Mouse (Mus musculus) lung, postnatal 0 days (tissue): Measurements from ENCODE around the gene Pfn1. TPM values are rescaled to one million over a fixed set of nuclear protein-coding genes. Genes with fewer than 3 reads are reported as not detected.

Source experiments
- ATAC-seq: fragments of 200-750 bp; cut with Nextera tagmentation; 2 replicates; pipeline ENCODE4 v1.8.0; 2017; ENCODE audit warnings: moderate library complexity
- DNase-seq: peaks from one replicate; pipeline ENCODE4 v3.0.0-alpha.2; 2016; ENCODE audit warnings: low spot score
- H3K27ac ChIP-seq: fragments of 300-500 bp; sonication (generic); 2 replicates; pipeline ENCODE4 v1.5.1; 2014; ENCODE audit warnings: antibody characterized with exemption, mild to moderate bottlenecking, low read length, mixed read lengths
- H3K27me3 ChIP-seq: fragments of 300-500 bp; sonication (generic); replicated peaks from 2 replicates; pipeline ENCODE4 v1.6.1; 2014; ENCODE audit warnings: low read length, mixed read lengths; ENCODE audit not compliant: insufficient read depth
- H3K36me3 ChIP-seq: fragments of 300-500 bp; sonication (generic); 2 replicates; pipeline ENCODE4 v1.6.1; 2014; ENCODE audit warnings: low read length, mixed read lengths; ENCODE audit not compliant: insufficient read depth
- H3K4me1 ChIP-seq: fragments of 300-500 bp; sonication (generic); 2 replicates; pipeline ENCODE4 v1.6.1; 2014; ENCODE audit warnings: antibody characterized with exemption, low read depth, low read length, mixed read lengths; ENCODE audit not compliant: insufficient read depth
- H3K4me2 ChIP-seq: fragments of 300-500 bp; sonication (generic); replicated peaks from 2 replicates; pipeline ENCODE4 v1.6.1; 2014; ENCODE audit warnings: low read depth, mild to moderate bottlenecking, low read length, moderate library complexity, mixed read lengths
- H3K4me3 ChIP-seq: fragments of 300-500 bp; sonication (generic); 2 replicates; pipeline ENCODE4 v1.5.1; 2014; ENCODE audit warnings: low read depth, low read length
- H3K9ac ChIP-seq: fragments of 300-500 bp; sonication (generic); replicated peaks from 2 replicates; pipeline ENCODE4 v1.6.1; 2014; ENCODE audit warnings: low read depth, mild to moderate bottlenecking
- H3K9me3 ChIP-seq: fragments of 300-500 bp; sonication (generic); 2 replicates; pipeline ENCODE4 v1.6.1; 2016; ENCODE audit warnings: low read length, mixed read lengths
- CTCF ChIP-seq: IDR thresholded peaks from 2 replicates; pipeline ENCODE4 v1.5.1; 2016; ENCODE audit warnings: antibody characterized with exemption, mild to moderate bottlenecking
- EP300 ChIP-seq: IDR thresholded peaks from 2 replicates; pipeline ENCODE4 v1.6.1; 2016; ENCODE audit warnings: antibody characterized with exemption, mild to moderate bottlenecking, control low read depth
- WGBS: fragments of 180-500 bp; shearing (Covaris S2); extraction: QIAGEN DNeasy Blood & Tissue Kit; methylation state at CpG from one replicate; pipeline ENCODE4 v1.1.7; 2014; 5-methylcytosine and 5-hydroxymethylcytosine counted together
- polyA plus RNA-seq: library from polyadenylated mRNA; unstranded; fragments of >200 nt; fragmentation: Nextera tagmentation; extraction: Ambion mirVana; gene quantifications from 2 replicates; pipeline ENCODE4 v1.2.1, GENCODE M21; 2015

The Pfn1 gene
- polyA plus RNA-seq, 1 experiment from 2014 or later: 1,206 TPM

GRCm38 (mm10) chr11:70649185-70649734, 5.2 kb downstream of the Pfn1 start:
- ATAC-seq: no peak
- Histone ChIP-seq H3K4me2 (peak overlapping the region; percentile 8; the same call in 1 of the 2 replicates), H3K36me3 (peaks cover 41% of the 10 kb centered on the region), H3K27me3 (no peaks in the 10 kb centered on the region), H3K9me3 (no peaks in the 10 kb centered on the region), H3K4me1 (peaks cover 25% of the 10 kb centered on the region; the same call in 1 of the 2 replicates), H3K4me3 (no peak overlapping the region), H3K9ac (no peak overlapping the region), H3K27ac (0 out of 2 replicates have a peak overlapping the region, but pooled peaks have one; percentile 20)
- DNase-seq: no peak
- WGBS: 74% methylated on average over 8 of the region's 8 CpGs
- no peak for TF ChIP-seq EP300
- no peak for TF ChIP-seq CTCF

- TF ChIP-seq EP300 (no peak), CTCF (no peak)
- H3K27ac ChIP-seq: no peak overlapping the region
- H3K36me3 ChIP-seq: peaks cover 42% of the 10 kb centered on the region
- peak overlapping the region; percentile 92; the same call in 1 of the 2 replicates for H3K9ac ChIP-seq
- no peak for DNase-seq
- ATAC-seq: no peak
- H3K4me3 ChIP-seq: peak overlapping the region; percentile 70
- H3K27me3 ChIP-seq: no peaks in the 10 kb centered on the region
- 70% methylated on average over 4 of the region's 4 CpGs for WGBS
- H3K4me1 ChIP-seq: peaks cover 25% of the 10 kb centered on the region; the same call in 1 of the 2 replicates
- peak overlapping the region; percentile 96 for H3K4me2 ChIP-seq
- H3K9me3 ChIP-seq: no peaks in the 10 kb centered on the region
Observed at GRCm38 (mm10) chr11:70648512-70648911, 5.9 kb downstream of the Pfn1 start.

- TF ChIP-seq CTCF (no peak), EP300 (no peak)
- Histone ChIP-seq H3K36me3 (peaks cover 43% of the 10 kb centered on the region), H3K4me1 (peaks cover 25% of the 10 kb centered on the region; the same call in 1 of the 2 replicates), H3K27ac (peak overlapping the region; percentile 97), H3K4me2 (peak overlapping the region; percentile 96), H3K9me3 (no peaks in the 10 kb centered on the region), H3K9ac (peak overlapping the region; percentile 92), H3K27me3 (no peaks in the 10 kb centered on the region), H3K4me3 (peak overlapping the region; percentile 70)
- ATAC-seq: 0 out of 2 replicates have a peak, but pooled peaks have one; percentile 4
- DNase-seq: peak; percentile 23
- WGBS: 2% methylated on average over 28 of the region's 28 CpGs
Observed at GRCm38 (mm10) chr11:70647716-70648420, 6.6 kb downstream of the Pfn1 start.

GRCm38 (mm10) chr11:70646691-70647650, 7.5 kb downstream of the Pfn1 start, which contains the start of the genes Rnf167 and Slc25a11:
Gene Rnf167, plus strand, starts transcription at chr11:70647235.
Gene Slc25a11, minus strand, starts transcription at chr11:70647479.
- peak; percentile 90 for TF ChIP-seq EP300
- peak; percentile 44 for TF ChIP-seq CTCF
- Histone ChIP-seq H3K27me3 (no peaks in the 10 kb centered on the region), H3K4me1 (peaks cover 19% of the 10 kb centered on the region; the same call in 1 of the 2 replicates), H3K4me2 (peak within 1 kb of the TSS; percentile 96), H3K9me3 (no peaks in the 10 kb centered on the region), H3K27ac (peak within 1 kb of the TSS; percentile 97), H3K4me3 (peak within 1 kb of the TSS; percentile 70), H3K36me3 (peaks cover 43% of the 10 kb centered on the region), H3K9ac (peak within 1 kb of the TSS; percentile 92)
- under 1% methylated on average over 63 of the region's 63 CpGs for WGBS
- ATAC-seq: peak; percentile 92
- peak; percentile 100 for DNase-seq

GRCm38 (mm10) chr11:70646259-70646555, 8.2 kb downstream of the Pfn1 start:
- TF ChIP-seq CTCF: no peak
- Histone ChIP-seq H3K4me1 (peaks cover 14% of the 10 kb centered on the region; the same call in 1 of the 2 replicates), H3K4me2 (peak overlapping the region; percentile 81), H3K36me3 (peaks cover 38% of the 10 kb centered on the region), H3K27me3 (no peaks in the 10 kb centered on the region), H3K9ac (peak overlapping the region; percentile 76), H3K27ac (peak overlapping the region; percentile 91), H3K9me3 (no peaks in the 10 kb centered on the region), H3K4me3 (peak overlapping the region; percentile 68)
- peak; percentile 31 for DNase-seq
- WGBS: 33% methylated on average over 3 of the region's 3 CpGs
- no peak for ATAC-seq
